Mouse (Mus musculus) stomach, postnatal 0 days (tissue): ENCODE measurements around the gene Zfp597.

ENCODE experiments used
- CTCF ChIP-seq: IDR thresholded peaks from 2 replicates; pipeline ENCODE4 v1.5.1; 2016; ENCODE audit warnings: antibody characterized with exemption, low read depth, mild to moderate bottlenecking, moderate library complexity
- EP300 ChIP-seq: optimal IDR thresholded peaks from 2 replicates; pipeline ENCODE3; 2016; ENCODE audit warnings: antibody characterized with exemption

DNA sequence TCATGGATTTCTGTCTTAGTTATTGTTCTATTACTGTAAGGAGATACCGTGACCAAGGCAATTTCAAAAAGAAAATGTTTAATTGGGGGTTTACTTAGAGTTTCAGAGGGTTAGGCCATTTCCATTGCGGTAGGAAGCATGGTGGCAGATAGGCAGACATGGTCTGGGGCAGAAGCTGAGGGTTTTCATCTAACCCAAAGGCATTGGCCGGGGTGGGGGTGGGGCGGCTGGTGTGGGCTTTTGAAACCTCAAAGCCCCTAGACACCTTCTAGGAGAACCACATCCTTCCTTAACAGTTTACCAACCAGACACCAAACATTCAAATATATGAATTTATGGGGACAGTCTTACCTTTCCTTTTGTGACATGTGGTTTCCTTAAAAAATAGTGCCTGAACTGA lies 25.1 kb downstream of the Zfp597 start:
- TF ChIP-seq EP300 (no peak), CTCF (no peak)
